Mouse (Mus musculus) right cerebral cortex, adult 2 months (tissue): ENCODE data around the gene Ptprg.

Experiments
- DNase-seq, 2 experiments: peaks; one replicate each; pipeline ENCODE4 v3.0.0; 2021 to 2022; ENCODE audit warnings: low spot score in 2 of 2

Ptprg gene

DNA sequence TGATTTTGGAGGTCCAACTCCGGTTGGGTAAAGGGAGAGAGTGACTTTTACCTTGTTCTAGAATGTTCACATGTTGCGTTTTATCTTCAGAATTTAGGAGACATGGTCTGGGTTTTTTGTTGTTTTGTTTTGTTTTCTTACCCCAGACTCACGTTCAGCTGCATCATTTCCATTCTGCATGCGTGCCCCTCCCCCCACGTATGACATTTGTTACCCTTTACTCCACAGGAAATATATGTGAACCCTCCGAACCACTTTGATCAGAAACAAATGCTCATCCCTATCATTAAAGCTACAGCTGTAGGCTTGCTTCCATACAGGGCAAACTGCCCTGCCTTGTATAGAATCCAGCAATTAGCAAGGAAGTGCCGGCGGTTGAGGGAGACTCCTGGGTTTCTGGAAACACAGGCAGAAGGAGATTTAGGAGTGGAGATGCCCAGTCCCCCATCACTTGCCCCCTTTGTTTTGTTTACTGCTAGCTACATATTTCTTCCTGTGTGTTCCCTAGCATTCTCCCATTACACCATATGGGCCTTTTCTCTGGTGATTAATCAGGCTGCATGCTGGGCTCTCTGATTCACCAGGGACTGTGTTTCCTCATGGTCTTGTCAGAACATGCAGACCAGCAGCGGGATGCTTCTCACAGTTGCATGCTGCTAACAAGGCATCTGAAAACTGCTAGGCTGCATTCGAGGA, 130.2 kb downstream of the Ptprg start:
- no peak for DNase-seq

DNA sequence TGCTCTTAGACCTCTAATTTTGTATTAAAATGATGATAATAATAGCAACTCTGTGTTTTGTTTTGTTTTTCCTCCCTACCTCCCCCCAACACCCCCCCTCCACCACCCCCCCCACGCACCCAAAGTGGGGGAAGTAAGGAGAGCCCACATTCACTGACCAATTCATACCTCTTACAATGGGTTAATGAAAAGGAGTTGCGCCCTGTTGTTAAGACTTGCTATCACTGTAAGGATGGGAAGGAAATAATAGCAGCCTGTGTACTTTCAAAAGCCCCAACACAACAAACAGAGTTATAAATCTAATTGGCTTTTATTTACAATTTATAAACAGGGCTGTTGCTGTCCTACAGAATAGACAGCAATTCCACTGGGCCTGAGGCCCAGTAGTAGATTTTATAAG, 130.8 kb downstream of the Ptprg start:
- no peak for DNase-seq

DNA sequence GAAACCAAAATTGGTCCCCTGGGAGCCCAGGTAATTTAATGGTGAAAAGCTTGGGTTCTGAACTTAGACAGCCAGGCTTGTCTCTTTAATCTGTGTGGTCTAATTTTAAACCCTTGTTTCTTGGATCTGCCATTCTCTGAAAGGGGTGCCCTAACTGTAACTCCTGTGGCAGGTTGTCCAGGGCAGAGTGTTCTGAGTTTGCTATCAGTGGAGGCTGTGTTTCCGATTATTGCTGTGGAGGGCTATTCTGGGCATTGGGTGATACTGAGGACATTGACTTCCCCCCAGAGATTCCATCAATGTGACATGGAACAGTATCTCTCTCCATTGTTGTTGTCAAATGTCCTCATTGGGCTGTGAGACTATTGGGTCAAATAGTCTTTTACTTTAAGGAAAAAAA, 134.2 kb downstream of the Ptprg start:
- no peak for DNase-seq

DNA sequence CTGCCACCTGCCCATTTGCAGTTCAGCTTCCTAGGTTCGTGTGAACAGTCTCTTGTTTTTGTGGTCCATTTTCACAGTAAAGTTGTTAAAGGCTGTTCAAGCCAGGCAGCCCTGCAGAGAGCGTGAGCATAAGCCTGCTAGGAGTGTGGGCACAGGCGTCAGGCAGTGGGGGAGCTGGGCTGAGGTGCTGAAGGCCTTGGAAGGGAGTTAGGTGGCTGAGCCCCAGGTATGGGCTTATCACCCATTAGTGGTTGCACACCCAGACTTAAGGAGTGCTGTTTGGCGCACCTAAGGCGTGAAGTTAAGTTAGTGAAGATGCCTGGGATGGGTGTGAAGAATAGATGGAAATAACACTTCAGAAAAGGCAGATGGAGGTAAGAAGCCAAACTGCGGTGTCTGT, 134.8 kb downstream of the Ptprg start:
- DNase-seq = peak; percentile 27 to 33

DNA sequence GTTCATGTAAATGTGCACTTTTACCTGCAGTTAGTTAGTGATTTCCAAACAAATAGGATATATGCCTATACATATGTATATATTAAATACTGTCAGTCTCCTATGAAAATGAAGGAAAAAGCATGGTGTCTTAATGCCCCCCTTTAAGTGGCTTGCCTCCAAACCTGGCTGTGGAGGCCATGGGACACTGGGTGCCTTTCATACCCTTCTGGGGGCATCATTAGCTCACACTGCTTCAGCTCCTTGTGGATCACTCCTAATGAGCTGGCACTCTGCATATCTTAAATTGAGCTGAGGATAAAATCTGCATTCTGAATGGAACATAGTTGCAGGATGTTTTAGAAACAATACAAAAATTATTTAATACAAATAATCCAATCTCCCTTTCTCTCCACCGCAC, 136.7 kb downstream of the Ptprg start:
- DNase-seq = no peak

DNA sequence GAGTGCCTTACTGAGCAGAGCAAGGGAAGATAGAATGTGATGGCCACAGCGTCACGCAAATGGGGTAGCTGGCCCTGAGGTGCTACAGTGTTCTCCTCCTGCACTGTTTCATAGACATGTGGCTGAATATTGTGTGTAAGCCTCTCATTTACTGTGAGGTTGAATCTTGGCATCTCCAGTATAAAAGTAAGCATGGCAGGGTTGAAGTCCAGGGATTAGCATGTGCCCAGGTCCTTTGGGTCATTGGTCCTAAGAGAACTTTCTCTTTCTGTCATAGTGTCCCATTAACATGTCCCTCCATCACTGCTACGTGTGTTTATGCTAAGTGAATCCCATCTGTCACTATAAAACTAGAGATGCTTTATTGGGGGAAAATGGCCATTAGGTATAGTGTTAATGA, 138.2 kb downstream of the Ptprg start:
- no peak for DNase-seq

DNA sequence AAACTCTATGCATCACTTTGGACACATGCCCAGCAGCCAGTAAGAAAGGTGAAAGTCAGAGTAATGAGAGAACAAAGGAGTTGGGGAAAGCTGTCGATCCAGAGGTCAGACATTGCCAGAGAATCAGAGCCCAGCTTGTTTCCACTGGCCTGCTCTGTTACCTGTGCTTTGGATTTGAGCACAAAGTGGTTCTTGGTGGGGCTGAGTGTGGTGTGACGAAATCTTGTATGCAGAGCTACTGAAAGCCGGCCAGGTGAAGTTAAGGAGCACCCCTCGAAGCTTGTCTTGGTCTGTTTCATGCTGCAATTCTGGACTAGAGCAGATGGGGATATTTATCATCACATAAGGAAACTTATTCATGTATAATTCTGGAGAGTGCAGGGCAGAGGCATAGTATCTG, 145.5 kb downstream of the Ptprg start:
- no peak for DNase-seq

DNA sequence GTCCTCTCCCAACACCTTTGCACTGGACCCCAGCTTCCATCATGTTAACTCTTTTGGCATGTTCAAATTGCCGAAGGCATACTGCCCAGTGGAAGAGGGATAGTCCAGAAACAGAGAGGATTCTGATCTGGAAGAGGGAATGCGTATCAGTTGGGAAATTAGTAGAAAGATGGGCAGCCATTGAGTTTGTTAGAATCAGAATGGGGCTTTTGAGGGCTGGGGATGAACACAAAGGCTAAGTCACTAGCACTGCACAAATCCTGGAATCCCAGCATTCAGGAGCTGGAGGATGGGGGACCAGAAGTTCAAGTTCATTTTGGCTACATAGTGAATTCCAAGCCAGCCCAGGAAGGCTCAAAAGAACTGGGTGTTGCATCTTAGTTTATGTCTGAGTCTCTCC, 146.3 kb downstream of the Ptprg start:
- DNase-seq = no peak

DNA sequence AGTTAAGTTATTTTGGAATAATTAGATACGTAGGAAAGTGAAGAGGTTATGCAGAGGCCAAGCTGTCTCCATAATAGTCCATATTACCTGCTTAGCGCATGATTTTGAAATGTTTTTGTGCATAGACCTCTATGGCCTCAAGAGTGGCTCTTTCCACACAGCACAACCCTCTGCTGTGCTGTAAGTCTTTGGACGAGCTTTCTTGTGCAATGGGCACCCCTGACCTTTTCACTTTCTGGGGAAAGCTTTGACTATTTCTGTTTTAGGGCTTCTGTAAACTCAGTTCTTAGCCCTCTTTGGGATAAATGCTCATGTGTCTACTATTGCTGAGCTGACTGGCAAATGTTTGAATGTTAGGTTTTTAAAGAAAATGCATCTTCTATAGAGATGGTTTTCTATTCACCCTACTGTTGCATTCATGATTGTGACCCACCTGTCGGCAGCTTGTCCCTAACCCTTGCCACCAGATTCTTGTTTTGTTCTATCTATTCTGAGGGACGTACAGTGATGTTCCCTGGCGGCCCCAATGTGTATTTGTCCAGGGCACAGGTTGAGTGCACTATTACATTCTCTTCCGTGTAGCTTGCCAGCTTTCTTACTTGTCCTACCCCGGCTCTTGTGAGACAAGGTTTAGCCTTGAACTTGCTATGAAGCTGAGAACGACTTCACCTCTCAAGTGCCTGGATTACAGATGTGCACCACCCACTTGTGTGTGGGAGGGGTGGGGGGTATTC, 148.4 kb downstream of the Ptprg start:
- DNase-seq = no peak

DNA sequence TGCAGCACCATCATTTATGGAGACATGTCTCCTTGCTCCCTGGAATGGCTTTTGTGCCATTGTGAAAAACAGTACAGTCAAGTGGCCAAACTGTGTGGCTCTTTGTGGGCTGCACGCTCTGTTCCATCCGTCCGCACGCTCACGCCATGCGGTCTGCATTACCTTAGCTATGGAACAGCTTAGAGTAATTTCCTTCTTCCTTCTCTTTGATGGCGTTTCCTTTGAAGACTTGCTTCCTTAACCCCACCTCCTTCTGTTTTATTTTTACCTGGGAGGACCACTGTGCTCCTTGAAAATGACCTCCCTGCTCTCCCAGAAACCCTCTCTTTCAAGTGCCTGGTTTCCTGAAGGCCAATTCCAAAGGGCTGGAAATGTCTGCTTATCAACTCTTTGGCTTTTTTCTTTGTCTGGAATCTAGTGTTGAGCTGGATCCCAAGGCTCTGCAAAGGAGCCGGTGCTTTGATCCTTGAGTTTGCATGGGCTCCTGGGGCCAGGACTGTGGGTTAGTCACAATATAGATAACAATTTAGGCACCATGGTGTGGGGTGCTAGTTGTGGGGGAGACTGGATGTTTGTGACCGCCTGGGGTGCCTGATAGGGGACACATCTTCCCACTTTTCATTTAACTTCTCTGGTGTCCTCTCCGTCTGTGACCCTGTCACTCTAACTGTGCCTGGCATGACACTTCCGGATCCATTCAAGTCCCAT, 149.6 kb downstream of the Ptprg start:
- DNase-seq = no peak

DNA sequence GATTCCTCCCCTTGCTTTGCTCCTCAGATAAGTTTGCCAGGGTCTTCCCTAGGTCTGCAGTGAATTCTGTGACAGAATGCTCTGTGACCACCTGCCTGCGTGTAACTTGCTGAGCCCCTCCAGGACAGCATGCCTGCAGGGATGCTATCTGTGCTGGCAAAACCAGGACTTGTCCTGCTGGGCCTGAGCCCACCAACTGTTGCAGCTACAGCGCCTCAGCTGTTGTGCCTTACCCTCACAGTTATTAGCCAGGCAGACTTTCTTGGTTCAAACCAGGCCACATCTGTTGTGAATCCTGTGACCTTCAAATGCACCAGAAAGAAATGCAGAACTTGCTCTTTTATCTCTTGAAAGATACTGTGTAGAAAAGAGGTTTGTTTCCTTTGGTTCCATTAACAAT, 151.5 kb downstream of the Ptprg start:
- DNase-seq = no peak

DNA sequence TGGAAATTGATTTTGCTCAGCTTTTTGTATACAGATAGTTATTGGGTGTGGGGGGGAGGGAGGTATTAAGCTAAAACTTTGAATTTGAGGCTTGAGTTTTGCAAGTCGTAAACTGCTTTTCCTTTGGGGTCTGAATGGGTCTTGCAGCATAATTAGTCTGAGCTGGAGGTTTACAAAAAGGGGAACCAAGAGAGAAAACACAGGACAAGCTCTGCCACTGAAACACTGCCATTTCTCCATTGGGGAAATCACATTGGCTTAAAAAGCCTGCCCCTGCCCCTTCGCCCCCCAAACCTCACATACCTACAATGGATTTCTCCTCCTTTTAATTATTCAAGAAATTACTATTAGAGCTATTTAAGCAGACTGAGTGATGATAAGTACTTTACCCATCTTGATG, 156.0 kb downstream of the Ptprg start:
- DNase-seq = no peak

DNA sequence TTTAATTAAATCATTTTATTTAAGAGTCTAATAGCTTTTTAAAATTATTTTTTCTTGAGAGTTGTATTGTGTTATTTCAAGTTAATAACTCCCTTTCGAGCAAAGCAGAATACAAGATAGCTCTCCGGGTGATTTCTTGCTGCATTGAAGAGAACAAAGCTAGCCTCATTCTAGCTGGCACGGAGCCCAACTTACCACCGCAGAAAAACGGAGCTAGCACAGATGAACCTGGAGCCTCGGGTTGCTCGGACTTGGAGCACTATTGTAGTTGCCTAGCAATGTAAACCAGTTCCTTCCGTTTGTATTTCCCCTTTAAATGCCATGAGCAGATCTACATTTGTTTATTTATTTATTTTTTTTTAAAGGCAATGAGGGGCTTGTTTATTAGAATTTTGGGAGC, 156.5 kb downstream of the Ptprg start:
- no peak for DNase-seq

DNA sequence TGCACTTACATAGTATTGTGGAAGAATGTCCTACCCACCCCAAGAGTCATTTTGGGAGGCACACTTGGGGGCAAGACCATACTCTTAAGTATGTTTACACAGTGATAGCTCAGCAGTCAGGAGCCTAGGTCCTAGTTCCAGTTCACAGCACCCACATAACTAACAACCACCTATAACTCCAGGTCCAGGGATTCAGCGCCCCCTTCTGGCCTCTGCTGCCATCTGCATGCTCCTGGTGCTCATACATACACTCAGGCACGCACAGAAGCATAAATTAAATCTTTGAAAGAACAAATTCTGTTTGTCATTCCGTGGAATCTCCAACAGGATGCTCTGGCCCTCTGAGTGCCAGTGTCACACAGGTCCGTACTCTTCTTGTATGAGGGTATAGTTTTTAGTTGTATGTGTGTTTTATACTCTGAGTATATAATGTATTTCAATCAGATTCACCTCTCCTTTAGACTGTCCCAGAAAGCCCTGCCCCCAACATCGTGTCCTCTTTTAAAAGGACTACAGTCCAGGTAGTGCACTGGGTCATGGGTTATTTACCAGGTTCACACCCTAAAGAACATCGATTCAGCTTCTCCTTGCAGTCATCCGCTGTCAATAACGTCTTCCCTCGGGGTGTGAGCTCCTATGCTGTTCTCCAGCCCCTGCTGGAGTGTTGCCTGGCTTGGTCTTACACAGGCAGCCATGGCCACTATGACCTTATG, 157.2 kb downstream of the Ptprg start:
- no peak for DNase-seq

DNA sequence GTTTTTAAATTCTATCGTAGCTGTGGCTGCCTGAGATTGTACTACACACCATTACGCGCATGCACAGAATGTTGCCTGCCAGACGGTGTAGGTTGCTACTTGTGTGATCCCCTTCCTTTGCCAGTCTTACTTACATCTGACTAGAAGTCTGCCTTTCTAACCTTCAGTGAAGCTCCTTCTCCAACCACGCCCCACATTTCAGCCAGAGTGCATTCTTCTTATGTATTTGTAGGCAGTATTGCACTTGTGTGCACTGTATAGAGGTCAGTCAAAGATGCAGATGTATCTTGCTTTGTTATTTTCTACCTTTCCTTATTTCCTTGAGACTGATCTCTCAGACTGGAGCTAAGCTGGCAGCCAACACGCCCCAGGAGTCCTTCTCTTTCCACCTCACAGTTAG, 158.8 kb downstream of the Ptprg start:
- no peak for DNase-seq

DNA sequence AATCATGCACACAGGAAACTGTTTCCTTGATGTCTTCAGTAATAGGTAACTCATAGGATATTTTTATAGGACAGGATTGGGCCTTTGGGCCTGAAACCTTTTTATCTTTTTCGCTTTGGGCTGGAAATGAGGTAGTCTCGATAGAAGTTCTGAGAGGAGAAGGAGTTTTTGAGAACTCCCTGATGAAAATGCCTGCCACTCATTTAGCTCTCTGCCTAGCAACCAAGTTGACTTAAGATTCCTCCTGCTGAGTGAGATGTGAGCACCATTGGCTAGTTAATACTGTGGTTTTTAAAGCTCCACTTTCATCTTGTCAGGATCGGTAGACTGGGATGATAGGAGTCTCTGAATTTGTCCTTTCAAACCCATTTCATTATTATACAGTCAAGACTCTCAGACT, 162.9 kb downstream of the Ptprg start:
- DNase-seq = no peak

DNA sequence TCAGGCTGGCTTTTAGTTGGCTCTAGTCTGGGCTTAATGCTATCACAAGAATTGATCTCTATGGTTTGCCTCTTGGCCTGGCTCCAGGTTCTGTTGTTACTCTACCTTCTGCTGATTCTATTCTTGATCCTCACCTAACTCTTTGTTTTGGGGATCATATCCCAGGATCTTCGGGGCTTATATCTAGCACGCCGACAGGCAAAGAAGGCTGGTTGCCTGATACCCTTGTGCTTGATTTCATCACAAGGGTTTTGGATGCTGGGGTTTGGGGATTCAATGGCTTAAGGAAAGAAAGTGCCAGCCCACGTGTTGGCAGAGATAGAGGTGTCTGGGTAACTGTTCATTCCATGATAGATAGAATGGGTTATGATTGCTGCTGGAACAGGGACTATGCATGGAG, 164.9 kb downstream of the Ptprg start:
- no peak for DNase-seq

DNA sequence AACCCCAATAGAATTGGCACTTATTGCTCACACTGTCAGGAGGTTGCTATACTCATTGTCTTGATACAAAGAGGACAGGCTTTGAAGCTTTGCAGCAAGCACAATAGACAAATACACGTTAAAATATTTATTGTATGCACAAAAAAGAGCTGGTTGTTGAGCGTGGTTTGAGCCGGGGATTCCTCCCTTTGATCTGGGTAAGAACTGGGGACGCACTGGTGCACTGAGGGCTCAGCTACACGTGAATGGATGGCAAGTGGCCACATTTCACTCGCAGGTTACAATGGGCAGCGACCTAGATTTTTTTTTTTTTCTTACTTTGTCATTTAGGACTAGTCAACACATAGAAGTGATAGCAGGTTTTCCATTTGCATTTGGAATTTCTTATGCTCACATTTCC, 165.9 kb downstream of the Ptprg start:
- no peak for DNase-seq

DNA sequence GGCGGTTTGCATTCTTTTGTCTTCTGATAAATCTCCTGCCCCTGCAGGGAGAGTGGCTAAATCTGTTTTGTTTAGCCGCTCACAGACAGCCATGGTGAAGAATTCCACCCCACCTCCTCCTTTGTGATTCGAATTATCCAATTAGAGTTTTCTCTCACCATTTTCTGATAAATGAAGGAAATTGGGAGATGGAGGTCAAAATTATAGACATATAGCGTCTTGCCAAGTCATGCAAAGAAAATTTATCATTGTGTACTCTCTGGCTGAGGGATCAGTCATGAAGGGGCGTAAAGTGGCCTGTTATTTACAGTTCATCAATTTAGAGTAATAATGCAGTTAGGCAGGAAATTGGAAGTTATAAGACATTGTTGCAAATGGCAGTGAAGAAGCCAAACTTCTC, 168.8 kb downstream of the Ptprg start:
- DNase-seq = no peak

DNA sequence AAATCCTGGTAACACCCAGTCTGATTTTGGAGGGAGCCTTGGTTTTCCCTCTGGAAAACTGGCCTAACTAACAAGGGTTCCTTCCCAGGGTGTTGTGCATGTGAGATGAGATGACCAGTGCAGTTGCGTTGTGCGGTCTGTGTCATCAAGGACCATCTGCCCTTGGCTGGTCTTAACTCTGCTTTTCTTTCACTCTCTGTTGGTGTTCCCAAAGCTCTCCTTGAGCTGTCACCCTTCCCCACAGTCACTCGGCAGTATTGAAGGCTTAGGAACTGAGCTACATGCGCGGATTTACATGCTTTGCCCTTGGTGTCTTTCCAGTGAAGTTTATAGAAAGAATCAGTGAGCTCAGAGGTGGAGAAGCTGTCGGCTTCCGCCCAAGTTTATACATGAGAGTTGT, 170.5 kb downstream of the Ptprg start:
- DNase-seq = no peak

DNA sequence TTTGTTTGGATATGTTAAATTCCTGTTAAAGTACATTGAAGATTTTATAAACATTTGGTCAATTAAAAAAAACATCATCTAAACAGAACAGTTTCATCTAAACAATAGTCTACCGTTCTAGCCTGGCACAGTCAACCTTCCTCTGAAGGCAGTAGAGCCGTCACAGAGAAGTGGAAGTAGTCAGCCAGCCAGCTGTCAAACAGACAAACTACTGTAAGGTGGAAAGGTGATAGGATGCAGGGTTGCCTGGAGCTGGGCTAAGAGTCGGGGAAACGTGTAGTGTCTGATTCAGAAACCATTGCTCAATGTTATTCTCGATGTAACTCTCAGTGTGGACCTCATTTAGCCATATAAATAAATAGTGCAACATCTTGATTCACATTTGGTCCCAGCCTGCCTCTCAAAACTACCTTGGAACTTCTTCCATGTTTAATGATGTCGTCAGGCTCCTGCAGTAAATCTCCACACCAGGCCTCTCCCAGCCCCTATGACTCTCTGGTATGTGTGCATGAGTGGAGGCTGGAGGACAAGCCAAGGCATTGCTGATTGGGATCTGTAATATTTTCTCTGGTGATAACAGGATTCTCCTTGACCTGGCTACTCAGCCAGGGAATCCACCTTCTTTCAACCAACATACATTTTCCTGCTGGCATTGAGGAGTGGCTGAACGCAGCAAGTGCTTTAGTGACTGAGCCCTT, 178.0 kb downstream of the Ptprg start:
- DNase-seq = no peak

DNA sequence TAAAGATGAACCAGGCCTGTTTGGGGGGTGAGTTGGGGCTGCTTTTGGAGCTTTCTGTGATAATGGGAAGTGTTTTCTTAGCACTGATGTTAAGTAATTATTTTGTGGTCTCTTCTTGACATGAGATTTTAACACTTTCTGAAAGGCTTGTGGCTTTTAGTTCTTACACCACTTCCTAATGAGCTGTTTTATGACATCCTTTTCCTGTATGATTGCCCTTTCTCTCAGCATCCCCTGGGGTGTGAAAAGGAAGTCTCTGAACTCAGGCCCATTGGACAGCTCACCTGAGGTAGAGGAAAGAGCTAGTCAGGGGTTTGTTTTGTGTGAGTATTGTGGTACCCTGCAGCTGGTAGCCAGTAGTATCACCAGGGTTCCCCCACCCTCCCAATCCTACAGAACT, 179.0 kb downstream of the Ptprg start:
- DNase-seq = no peak
